Mouse (Mus musculus) liver, postnatal 0 days (tissue): ENCODE data around the gene Gnb1. TPM values are rescaled to one million over a fixed set of nuclear protein-coding genes. Genes with fewer than 3 reads are reported as not detected.
A peak's percentile ranks its signal among the peaks of the same experiment; 100 is the strongest.

Experiments
- ATAC-seq: fragments of 200-750 bp; cut with Nextera tagmentation; 2 replicates; pipeline ENCODE4 v1.8.0; 2017; ENCODE audit warnings: mild to moderate bottlenecking, moderate library complexity
- DNase-seq: peaks from one replicate; pipeline ENCODE4 v3.0.0-alpha.2; 2016
- H3K27ac ChIP-seq: fragments of 300-500 bp; sonication (generic); 2 replicates; pipeline ENCODE4 v1.5.1; 2014; ENCODE audit warnings: antibody characterized with exemption, moderate library complexity, mild to moderate bottlenecking, low read depth
- H3K27me3 ChIP-seq: fragments of 300-500 bp; sonication (generic); 2 replicates; pipeline ENCODE4 v1.6.1; 2014; ENCODE audit warnings: low read length, control low read depth, mixed read lengths; ENCODE audit not compliant: insufficient read depth
- H3K36me3 ChIP-seq: fragments of 300-500 bp; sonication (generic); replicated peaks from 2 replicates; pipeline ENCODE4 v1.6.1; 2014; ENCODE audit warnings: mild to moderate bottlenecking, control low read depth, low read length, moderate library complexity, mixed read lengths; ENCODE audit not compliant: insufficient read depth
- H3K4me1 ChIP-seq: fragments of 300-500 bp; sonication (generic); 2 replicates; pipeline ENCODE4 v1.6.1; 2014; ENCODE audit warnings: antibody characterized with exemption, mild to moderate bottlenecking, control low read depth; ENCODE audit not compliant: insufficient read depth
- H3K4me2 ChIP-seq: fragments of 300-500 bp; sonication (generic); 2 replicates; pipeline ENCODE4 v1.6.1; 2014; ENCODE audit warnings: low read depth, mild to moderate bottlenecking, low read length, moderate library complexity, mixed read lengths
- H3K4me3 ChIP-seq: fragments of 300-500 bp; sonication (generic); 2 replicates; pipeline ENCODE4 v1.5.1; 2014; ENCODE audit warnings: low read depth, low read length
- H3K9ac ChIP-seq: fragments of 300-500 bp; sonication (generic); replicated peaks from 2 replicates; pipeline ENCODE4 v1.6.1; 2014; ENCODE audit warnings: mild to moderate bottlenecking, moderate library complexity
- H3K9me3 ChIP-seq: fragments of 300-500 bp; sonication (generic); 2 replicates; pipeline ENCODE4 v1.6.1; 2016; ENCODE audit warnings: mild to moderate bottlenecking, control low read depth, low read length, mixed read lengths
- CTCF ChIP-seq: sonication (generic); IDR thresholded peaks from 2 replicates; pipeline ENCODE4 v1.5.1; 2016; ENCODE audit warnings: antibody characterized with exemption, low read depth
- EP300 ChIP-seq: IDR thresholded peaks from 2 replicates; pipeline ENCODE4 v1.6.1; 2016; ENCODE audit warnings: antibody characterized with exemption, low read depth, mild to moderate bottlenecking
- WGBS: fragments of 180-500 bp; shearing (Covaris S2); extraction: QIAGEN DNeasy Blood & Tissue Kit; methylation state at CpG from one replicate; pipeline ENCODE4 v1.1.7; 2014; ENCODE audit not compliant: insufficient replicate concordance; 5-methylcytosine and 5-hydroxymethylcytosine counted together
- polyA plus RNA-seq: library from polyadenylated mRNA; unstranded; fragments of >200 nt; fragmentation: Nextera tagmentation; extraction: Ambion mirVana; gene quantifications from 2 replicates; pipeline ENCODE4 v1.2.1, GENCODE M21; 2015

Gnb1 gene
- polyA plus RNA-seq, 1 experiment from 2014 or later, result 88.4 TPM

- Histone ChIP-seq H3K36me3 (0 out of 2 replicates have a peak, but pooled peaks cover 2% of the 10 kb centered on the region), H3K27me3 (no peaks in the 10 kb centered on the region), H3K27ac (peak within 1 kb of the TSS; percentile 98), H3K9ac (peak within 1 kb of the TSS; percentile 90), H3K9me3 (no peaks in the 10 kb centered on the region), H3K4me1 (peaks cover 39% of the 10 kb centered on the region), H3K4me2 (peak within 1 kb of the TSS; percentile 93), H3K4me3 (peak within 1 kb of the TSS; percentile 95)
- WGBS, result under 1% methylated on average over 65 of the region's 65 CpGs
- ATAC-seq (peak; percentile 93), DNase-seq (peak; percentile 98)
- TF ChIP-seq CTCF, result peak; percentile 50
- 0 out of 2 replicates have a peak, but pooled peaks have one; percentile 0 for TF ChIP-seq EP300
Measured at GRCm38 (mm10) chr4:155601091-155601996, 110.2 kb downstream of the Gnb1 start, which contains the start of gene Slc35e2. Gene Slc35e2 (plus strand): TSS chr4:155601416.

GRCm38 (mm10) chr4:155601997-155602456, 110.9 kb downstream of the Gnb1 start:
- Histone ChIP-seq H3K27me3 (no peaks in the 10 kb centered on the region), H3K4me2 (peak overlapping the region; percentile 93), H3K36me3 (0 out of 2 replicates have a peak, but pooled peaks cover 2% of the 10 kb centered on the region), H3K9ac (peak overlapping the region; percentile 90), H3K4me1 (peaks cover 36% of the 10 kb centered on the region), H3K4me3 (peak overlapping the region; percentile 95), H3K9me3 (no peaks in the 10 kb centered on the region), H3K27ac (peak overlapping the region; percentile 98)
- DNase-seq (no peak), ATAC-seq (peak; percentile 7)
- no peak for TF ChIP-seq EP300
- no peak for TF ChIP-seq CTCF
- 1% methylated on average over 31 of the region's 31 CpGs for WGBS

- peaks cover 36% of the 10 kb centered on the region for H3K4me1 ChIP-seq
- H3K9me3 ChIP-seq, result no peaks in the 10 kb centered on the region
- TF ChIP-seq EP300, result peak; percentile 86
- TF ChIP-seq CTCF, result no peak
- H3K4me2 ChIP-seq, result peak overlapping the region; percentile 93
- no peaks in the 10 kb centered on the region for H3K27me3 ChIP-seq
- WGBS, result 58% methylated on average over 1 of the region's 1 CpGs
- peak overlapping the region; percentile 90; the same call in 1 of the 2 replicates for H3K9ac ChIP-seq
- no peak for DNase-seq
- peak overlapping the region; percentile 95 for H3K4me3 ChIP-seq
- H3K36me3 ChIP-seq, result 0 out of 2 replicates have a peak, but pooled peaks cover 2% of the 10 kb centered on the region
- no peak overlapping the region for H3K27ac ChIP-seq
- ATAC-seq, result no peak
Measured at GRCm38 (mm10) chr4:155602753-155603152, 111.6 kb downstream of the Gnb1 start.

DNA sequence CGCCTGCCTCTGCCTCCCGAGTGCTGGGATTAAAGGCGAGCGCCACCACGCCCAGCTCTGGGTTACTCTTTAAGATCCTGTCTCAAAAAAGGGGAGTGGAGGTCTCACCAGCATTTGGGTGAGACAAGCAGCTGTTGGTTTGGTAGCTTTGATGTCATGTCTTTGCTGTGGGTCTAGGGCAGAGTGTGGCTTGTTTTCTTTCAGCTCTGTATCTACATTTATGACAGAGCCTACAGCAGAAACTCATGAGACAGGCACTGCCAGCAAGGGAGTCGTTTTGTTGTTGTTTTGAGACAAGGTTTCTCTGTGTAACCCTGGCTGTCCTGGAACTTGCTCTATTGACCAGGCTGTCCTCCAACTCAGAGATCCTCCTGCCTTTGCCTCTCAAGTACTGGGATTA, 112.6 kb downstream of the Gnb1 start:
- Histone ChIP-seq H3K9me3 (no peaks in the 10 kb centered on the region), H3K4me1 (peaks cover 29% of the 10 kb centered on the region), H3K36me3 (0 out of 2 replicates have a peak, but pooled peaks cover 2% of the 10 kb centered on the region), H3K4me2 (peak overlapping the region; percentile 27; the same call in 1 of the 2 replicates), H3K9ac (no peak overlapping the region), H3K27me3 (no peaks in the 10 kb centered on the region), H3K4me3 (no peak overlapping the region), H3K27ac (peak overlapping the region; percentile 41; the same call in 1 of the 2 replicates)
- no peak for ATAC-seq
- no peak for DNase-seq
- WGBS, result 87% methylated on average over 6 of the region's 6 CpGs
- TF ChIP-seq CTCF (no peak), EP300 (no peak)

DNA sequence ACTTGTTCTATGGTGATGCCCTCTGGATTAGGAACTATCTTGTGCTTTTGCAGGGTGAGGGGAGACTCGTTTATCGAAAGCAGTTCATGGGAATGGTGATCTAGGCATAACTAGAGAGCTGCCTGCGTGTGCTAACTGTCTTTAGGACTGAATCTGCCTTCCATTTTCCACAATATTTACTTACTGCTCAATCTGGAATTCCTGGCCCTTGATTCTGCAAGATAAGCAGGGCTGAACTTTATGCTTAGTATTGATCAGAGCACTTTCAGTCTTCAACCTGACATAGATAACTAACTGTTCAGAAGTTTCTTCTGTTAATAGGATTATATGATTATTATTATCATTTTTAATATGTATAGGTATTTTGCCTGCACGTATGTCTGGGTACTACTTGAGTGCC, 114.0 kb downstream of the Gnb1 start:
- H3K4me1 ChIP-seq, result peaks cover 23% of the 10 kb centered on the region
- no peak overlapping the region for H3K4me3 ChIP-seq
- TF ChIP-seq CTCF (no peak), EP300 (no peak)
- H3K36me3 ChIP-seq, result peaks cover 7% of the 10 kb centered on the region
- DNase-seq (no peak), ATAC-seq (no peak)
- no peaks in the 10 kb centered on the region for H3K9me3 ChIP-seq
- H3K27ac ChIP-seq, result peak overlapping the region; percentile 63
- no peaks in the 10 kb centered on the region for H3K27me3 ChIP-seq
- H3K9ac ChIP-seq, result no peak overlapping the region
- 69% methylated on average over 4 of the region's 4 CpGs for WGBS
- peak overlapping the region; percentile 39; the same call in 1 of the 2 replicates for H3K4me2 ChIP-seq

DNA sequence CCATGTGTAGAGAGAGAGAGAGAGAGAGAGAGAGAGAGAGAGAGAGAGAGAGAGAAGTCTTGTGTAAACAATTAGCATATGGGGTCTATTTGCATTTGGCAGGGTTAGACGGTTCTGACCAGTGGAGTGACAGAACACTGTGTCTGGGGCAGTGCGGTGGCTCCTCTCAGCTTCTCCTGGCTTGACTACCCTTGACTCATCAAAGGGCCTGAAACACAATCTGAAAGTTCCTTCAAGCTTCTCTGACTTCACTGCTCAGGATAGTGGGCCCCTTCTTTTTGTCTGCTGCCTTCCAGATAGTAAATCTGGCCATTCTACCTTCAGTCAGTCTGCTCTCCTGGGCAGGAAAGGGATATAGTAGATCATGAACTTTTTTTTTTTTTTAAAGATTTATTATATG, 115.7 kb downstream of the Gnb1 start:
- Histone ChIP-seq H3K27me3 (no peaks in the 10 kb centered on the region), H3K9ac (no peak overlapping the region), H3K4me3 (no peak overlapping the region), H3K4me2 (no peak overlapping the region), H3K4me1 (peaks cover 23% of the 10 kb centered on the region), H3K27ac (no peak overlapping the region; the same call in 1 of the 2 replicates), H3K9me3 (no peaks in the 10 kb centered on the region), H3K36me3 (peaks cover 20% of the 10 kb centered on the region)
- DNase-seq, result no peak
- TF ChIP-seq CTCF (no peak), EP300 (no peak)
- no peak for ATAC-seq
- WGBS, result 63% methylated on average over 2 of the region's 2 CpGs

Other genes starting within 250 kb of the Gnb1 start
- gene Faap20, start 241.6 kb upstream of the Gnb1 start, polyA plus RNA-seq, result 23.1 and 24.7 TPM in 2 replicates
- gene Prkcz, start 130.0 kb upstream of the Gnb1 start, polyA plus RNA-seq, result 3.0 TPM in 2 replicates
- gene Gabrd, start 93.2 kb upstream of the Gnb1 start, polyA plus RNA-seq, result 0.07 TPM in 1 of 2 replicates, not detected in the other
- 0.07 TPM in 1 of 2 replicates, not detected in the other for gene Cfap74, start 82.2 kb upstream of the Gnb1 start, polyA plus RNA-seq
- 0.15 and 2.0 TPM in 2 replicates for gene Tmem52, start 22.2 kb upstream of the Gnb1 start, polyA plus RNA-seq
- 50.1 and 55.5 TPM in 2 replicates for gene Nadk, start 71.0 kb downstream of the Gnb1 start, polyA plus RNA-seq
- 5.4 and 5.6 TPM in 2 replicates for gene Slc35e2, start 110.1 kb downstream of the Gnb1 start, polyA plus RNA-seq
- gene Cdk11b, start 133.5 kb downstream of the Gnb1 start, polyA plus RNA-seq, result 22.8 and 24.9 TPM in 2 replicates
- not detected in 2 replicates for gene Gm10563, start 154.0 kb downstream of the Gnb1 start, polyA plus RNA-seq
- gene Mmp23, start 162.0 kb downstream of the Gnb1 start, polyA plus RNA-seq, result 5.9 and 6.8 TPM in 2 replicates
- 3.4 and 4.3 TPM in 2 replicates for gene Mib2, start 177.8 kb downstream of the Gnb1 start, polyA plus RNA-seq
- gene Fndc10, start 203.0 kb downstream of the Gnb1 start, polyA plus RNA-seq, result 0.27 and 0.41 TPM in 2 replicates
- gene Ssu72, start 213.4 kb downstream of the Gnb1 start, polyA plus RNA-seq, result 66.6 and 66.9 TPM in 2 replicates
- 0.02 and 0.06 TPM in 2 replicates for gene Tmem240, start 243.4 kb downstream of the Gnb1 start, polyA plus RNA-seq